Mouse (Mus musculus): Measurements from ENCODE around the gene Gsto2.

DNA sequence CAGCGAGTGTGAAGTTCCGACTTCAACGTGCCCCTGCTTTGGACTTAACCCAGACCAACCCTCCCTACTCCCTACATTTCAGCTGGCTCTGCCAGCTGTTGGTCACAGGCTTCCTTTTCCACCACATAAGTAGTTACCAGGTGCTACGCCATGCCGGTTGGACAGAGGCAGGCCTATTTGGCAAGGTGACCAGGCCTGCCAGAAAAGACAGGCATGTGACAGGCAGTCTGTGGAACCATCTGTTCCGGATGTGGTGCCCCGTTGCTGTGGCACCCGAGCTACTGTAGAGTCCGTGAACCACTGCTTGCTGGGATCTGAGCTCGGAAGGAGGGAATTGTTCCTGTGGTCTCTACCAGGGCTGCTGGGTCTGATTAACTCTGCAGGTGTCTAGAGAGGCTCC lies 22.1 kb downstream of the Gsto2 start:
- TF ChIP-seq CTCF (IDR thresholded peaks at IDR 0.05; ENCODE audit: extremely low read depth, insufficient read length, insufficient replicate concordance, low read depth, low read length), result no peak
- no peak for TF ChIP-seq POLR2A (IDR thresholded peaks at IDR 0.05; ENCODE audit: low read depth, low read length)
